Mouse (Mus musculus) limb, embryonic 13.5 days (tissue): Measurements from ENCODE around the gene Gm20388. TPM values are rescaled to one million over a fixed set of nuclear protein-coding genes. Genes with fewer than 3 reads are reported as not detected.

ENCODE experiments used
- ATAC-seq: fragments of 200-750 bp; cut with Nextera tagmentation; 2 replicates; pipeline ENCODE4 v1.8.0; 2017; ENCODE audit warnings: low read depth, moderate number of reproducible peaks, moderate TSS enrichment; ENCODE audit not compliant: low FRiP score
- H3K27ac ChIP-seq: fragments of 300-500 bp; sonication (generic); 2 replicates; pipeline ENCODE4 v1.5.1; 2015; ENCODE audit warnings: inconsistent platforms, mild to moderate bottlenecking, moderate library complexity
- H3K27me3 ChIP-seq: fragments of 300-500 bp; sonication (generic); 2 replicates; pipeline ENCODE4 v1.6.1; 2015; ENCODE audit warnings: mild to moderate bottlenecking, inconsistent platforms
- H3K36me3 ChIP-seq: fragments of 300-500 bp; sonication (generic); 2 replicates; pipeline ENCODE4 v1.6.1; 2015; ENCODE audit warnings: inconsistent platforms, mild to moderate bottlenecking, moderate library complexity
- H3K4me1 ChIP-seq: fragments of 300-500 bp; sonication (generic); 2 replicates; pipeline ENCODE4 v1.6.1; 2015; ENCODE audit warnings: inconsistent platforms
- H3K4me2 ChIP-seq: fragments of 300-500 bp; sonication (generic); replicated peaks from 2 replicates; pipeline ENCODE4 v1.6.1; 2015; ENCODE audit warnings: inconsistent platforms, mild to moderate bottlenecking, moderate library complexity
- H3K4me3 ChIP-seq: fragments of 300-500 bp; sonication (generic); 2 replicates; pipeline ENCODE4 v1.5.1; 2015; ENCODE audit warnings: moderate library complexity, mild to moderate bottlenecking, inconsistent platforms
- H3K9ac ChIP-seq: fragments of 300-500 bp; sonication (generic); 2 replicates; pipeline ENCODE4 v1.6.1; 2015; ENCODE audit warnings: mild to moderate bottlenecking, inconsistent platforms
- H3K9me3 ChIP-seq: fragments of 300-500 bp; sonication (generic); 2 replicates; pipeline ENCODE4 v1.6.1; 2016; ENCODE audit warnings: inconsistent platforms
- WGBS: fragments of 180-500 bp; shearing (Covaris S2); methylation state at CpG from one replicate; pipeline ENCODE4 v1.1.7; 2015; 5-methylcytosine and 5-hydroxymethylcytosine counted together
- polyA plus RNA-seq: library from polyadenylated mRNA; unstranded; fragments of >200 nt; fragmentation: Nextera tagmentation; extraction: Ambion mirVana; gene quantifications from 2 replicates; pipeline ENCODE4 v1.2.1, GENCODE M21; 2015

Gene Gm20388
- polyA plus RNA-seq, 1 experiment from 2014 or later = 7.1 TPM

DNA sequence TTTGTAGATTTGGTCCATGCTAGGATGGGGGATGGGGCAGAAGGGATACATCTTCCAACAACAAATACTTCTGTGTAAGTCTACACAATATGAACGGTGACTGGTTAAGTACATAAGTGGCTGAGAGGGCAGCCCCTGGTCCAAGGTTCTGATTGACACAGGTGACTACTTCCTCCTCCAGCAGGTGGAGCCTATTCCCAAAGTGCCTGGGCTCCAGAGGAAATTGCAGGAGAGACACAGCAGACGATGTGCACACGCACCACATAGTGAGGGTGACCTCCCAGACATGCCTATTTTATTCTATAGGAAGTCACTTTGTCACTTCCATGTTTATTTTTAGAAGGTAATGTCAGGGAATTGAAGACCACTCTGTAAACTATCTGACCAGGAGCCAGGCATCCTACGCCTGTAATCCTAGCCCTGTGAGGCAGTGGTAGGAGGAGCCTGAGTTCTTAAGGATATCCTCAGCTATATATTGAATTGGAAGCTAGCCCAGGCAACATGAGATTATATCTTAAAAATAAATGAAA lies 3970.2 kb downstream of the Gm20388 start:
- no peak overlapping the region for H3K9ac ChIP-seq
- 42% methylated on average over 4 of the region's 4 CpGs for WGBS
- H3K9me3 ChIP-seq = no peaks in the 10 kb centered on the region
- no peak for ATAC-seq
- H3K4me2 ChIP-seq = no peak overlapping the region
- no peaks in the 10 kb centered on the region for H3K36me3 ChIP-seq
- peaks cover 12% of the 10 kb centered on the region for H3K4me1 ChIP-seq
- no peak overlapping the region for H3K27ac ChIP-seq
- peaks cover 26% of the 10 kb centered on the region for H3K27me3 ChIP-seq
- no peak overlapping the region for H3K4me3 ChIP-seq

- no peaks in the 10 kb centered on the region for H3K36me3 ChIP-seq
- H3K4me2 ChIP-seq = no peak overlapping the region
- peaks cover 38% of the 10 kb centered on the region for H3K27me3 ChIP-seq
- no peak for ATAC-seq
- 65% methylated on average over 2 of the region's 2 CpGs for WGBS
- no peak overlapping the region for H3K27ac ChIP-seq
- H3K4me1 ChIP-seq = peaks cover 12% of the 10 kb centered on the region
- H3K9me3 ChIP-seq = no peaks in the 10 kb centered on the region
- no peak overlapping the region for H3K4me3 ChIP-seq
- H3K9ac ChIP-seq = no peak overlapping the region
Observed at GRCm38 (mm10) chr8:123882412-123882811, 3971.8 kb downstream of the Gm20388 start.

DNA sequence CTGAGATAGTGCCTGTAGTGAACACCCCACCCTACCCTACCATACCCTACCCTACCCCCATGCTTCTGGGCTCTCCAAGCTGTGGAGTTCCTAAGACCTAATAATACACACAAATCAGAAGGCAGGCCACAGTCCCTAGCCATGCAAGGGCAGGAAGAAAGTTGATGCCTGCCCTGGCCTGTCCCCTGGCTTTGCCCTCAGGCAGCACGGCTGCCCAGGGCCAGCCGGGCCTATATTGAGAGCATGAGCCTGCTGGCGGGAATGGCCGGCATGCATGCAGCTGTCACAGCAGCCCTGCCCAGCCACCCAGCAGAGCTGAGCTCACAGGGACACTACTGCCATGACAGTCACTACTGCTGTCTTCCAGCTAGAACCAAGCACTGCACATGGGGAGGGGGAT lies 3972.5 kb downstream of the Gm20388 start:
- ATAC-seq = peak; percentile 68

GRCm38 (mm10) chr8:123884721-123885565 lies 3974.3 kb downstream of the Gm20388 start:
- Histone ChIP-seq H3K9me3 (no peaks in the 10 kb centered on the region), H3K4me3 (no peak overlapping the region), H3K36me3 (no peaks in the 10 kb centered on the region), H3K4me2 (peak overlapping the region; percentile 30), H3K27ac (0 out of 2 replicates have a peak overlapping the region, but pooled peaks have one; percentile 0), H3K27me3 (peaks cover 49% of the 10 kb centered on the region), H3K4me1 (peaks cover 12% of the 10 kb centered on the region), H3K9ac (no peak overlapping the region)
- 3% methylated on average over 13 of the region's 14 CpGs for WGBS
- ATAC-seq = peak; percentile 72

More for the DNA sequence above, 3972.5 kb downstream of the Gm20388 start:
- WGBS = 61% methylated on average over 4 of the region's 4 CpGs
- H3K27ac ChIP-seq = no peak overlapping the region
- H3K4me2 ChIP-seq = no peak overlapping the region
- H3K4me1 ChIP-seq = peaks cover 12% of the 10 kb centered on the region
- no peaks in the 10 kb centered on the region for H3K36me3 ChIP-seq
- no peak overlapping the region for H3K4me3 ChIP-seq
- peaks cover 38% of the 10 kb centered on the region for H3K27me3 ChIP-seq
- no peak overlapping the region for H3K9ac ChIP-seq
- no peaks in the 10 kb centered on the region for H3K9me3 ChIP-seq

GRCm38 (mm10) chr8:123887163-123887562 lies 3976.5 kb downstream of the Gm20388 start:
- Histone ChIP-seq H3K9ac (no peak overlapping the region), H3K27ac (no peak overlapping the region), H3K4me2 (no peak overlapping the region), H3K4me1 (peaks cover 20% of the 10 kb centered on the region), H3K4me3 (no peak overlapping the region), H3K27me3 (peaks cover 70% of the 10 kb centered on the region), H3K9me3 (no peaks in the 10 kb centered on the region), H3K36me3 (no peaks in the 10 kb centered on the region)
- ATAC-seq = no peak
- WGBS = 90% methylated on average over 4 of the region's 4 CpGs

DNA sequence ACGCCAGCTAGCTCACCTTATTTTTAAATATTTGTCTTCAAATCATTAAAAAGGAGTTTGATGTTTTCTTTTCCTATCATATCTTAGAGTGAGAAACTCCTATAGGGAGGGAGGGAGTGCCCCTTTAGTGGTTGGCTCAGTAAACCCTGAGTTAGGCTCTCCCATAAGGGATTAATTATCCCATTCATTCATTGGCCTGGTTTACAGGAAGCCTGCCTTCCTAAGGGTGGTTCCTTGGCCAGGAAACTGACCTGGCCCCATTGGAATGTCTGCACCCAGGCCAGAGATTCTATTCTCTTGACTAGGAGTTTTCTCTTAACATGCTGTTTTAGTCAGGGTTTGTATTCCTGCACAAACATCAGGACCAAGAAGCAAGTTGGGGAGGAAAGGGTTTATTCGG lies 3977.3 kb downstream of the Gm20388 start:
- no peak overlapping the region for H3K27ac ChIP-seq
- no peak overlapping the region for H3K4me2 ChIP-seq
- ATAC-seq = no peak
- no peaks in the 10 kb centered on the region for H3K36me3 ChIP-seq
- H3K4me3 ChIP-seq = no peak overlapping the region
- H3K27me3 ChIP-seq = peaks cover 78% of the 10 kb centered on the region
- H3K9me3 ChIP-seq = no peaks in the 10 kb centered on the region
- 88% methylated on average over 2 of the region's 2 CpGs for WGBS
- H3K9ac ChIP-seq = no peak overlapping the region
- peaks cover 27% of the 10 kb centered on the region for H3K4me1 ChIP-seq

GRCm38 (mm10) chr8:123889797-123890196 lies 3979.2 kb downstream of the Gm20388 start:
- 76% methylated on average over 4 of the region's 4 CpGs for WGBS
- no peak overlapping the region for H3K9ac ChIP-seq
- no peak overlapping the region for H3K4me2 ChIP-seq
- no peak overlapping the region for H3K4me3 ChIP-seq
- H3K4me1 ChIP-seq = peaks cover 20% of the 10 kb centered on the region
- no peaks in the 10 kb centered on the region for H3K9me3 ChIP-seq
- no peaks in the 10 kb centered on the region for H3K36me3 ChIP-seq
- peaks cover 81% of the 10 kb centered on the region for H3K27me3 ChIP-seq
- H3K27ac ChIP-seq = no peak overlapping the region
- ATAC-seq = no peak

DNA sequence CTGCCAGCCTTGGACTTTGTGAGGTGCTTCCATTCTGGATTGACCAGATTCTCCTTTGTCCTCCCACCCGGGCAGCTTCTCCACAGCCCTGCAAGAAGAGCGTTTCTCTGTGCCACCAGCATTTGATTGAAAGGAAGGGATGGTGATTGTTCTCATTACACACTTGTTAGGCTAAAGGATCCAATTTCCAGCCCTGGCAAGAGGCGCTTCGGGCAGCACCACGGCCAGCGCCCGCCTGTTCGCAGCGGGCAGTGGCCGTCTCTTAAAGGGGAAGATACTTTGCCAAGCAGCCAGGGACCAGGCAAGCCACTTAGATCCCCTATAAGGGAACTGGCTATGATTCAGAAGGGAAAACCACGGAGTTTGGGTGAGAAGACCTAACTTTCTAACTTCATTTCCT lies 3980.6 kb downstream of the Gm20388 start:
- WGBS = 1% methylated on average over 11 of the region's 11 CpGs
- H3K4me1 ChIP-seq = peaks cover 16% of the 10 kb centered on the region
- no peaks in the 10 kb centered on the region for H3K9me3 ChIP-seq
- no peaks in the 10 kb centered on the region for H3K36me3 ChIP-seq
- ATAC-seq = no peak
- no peak overlapping the region for H3K27ac ChIP-seq
- H3K4me3 ChIP-seq = peak overlapping the region; percentile 35
- H3K9ac ChIP-seq = no peak overlapping the region
- H3K4me2 ChIP-seq = peak overlapping the region; percentile 59
- peaks cover 81% of the 10 kb centered on the region for H3K27me3 ChIP-seq

- Histone ChIP-seq H3K27ac (no peak overlapping the region), H3K9ac (no peak overlapping the region), H3K4me3 (peak overlapping the region; percentile 35), H3K36me3 (no peaks in the 10 kb centered on the region), H3K27me3 (peaks cover 81% of the 10 kb centered on the region), H3K4me1 (peaks cover 16% of the 10 kb centered on the region), H3K4me2 (peak overlapping the region; percentile 59), H3K9me3 (no peaks in the 10 kb centered on the region)
- ATAC-seq = no peak
- WGBS = 2% methylated on average over 49 of the region's 49 CpGs
Observed at GRCm38 (mm10) chr8:123891883-123892585, 3981.4 kb downstream of the Gm20388 start.

DNA sequence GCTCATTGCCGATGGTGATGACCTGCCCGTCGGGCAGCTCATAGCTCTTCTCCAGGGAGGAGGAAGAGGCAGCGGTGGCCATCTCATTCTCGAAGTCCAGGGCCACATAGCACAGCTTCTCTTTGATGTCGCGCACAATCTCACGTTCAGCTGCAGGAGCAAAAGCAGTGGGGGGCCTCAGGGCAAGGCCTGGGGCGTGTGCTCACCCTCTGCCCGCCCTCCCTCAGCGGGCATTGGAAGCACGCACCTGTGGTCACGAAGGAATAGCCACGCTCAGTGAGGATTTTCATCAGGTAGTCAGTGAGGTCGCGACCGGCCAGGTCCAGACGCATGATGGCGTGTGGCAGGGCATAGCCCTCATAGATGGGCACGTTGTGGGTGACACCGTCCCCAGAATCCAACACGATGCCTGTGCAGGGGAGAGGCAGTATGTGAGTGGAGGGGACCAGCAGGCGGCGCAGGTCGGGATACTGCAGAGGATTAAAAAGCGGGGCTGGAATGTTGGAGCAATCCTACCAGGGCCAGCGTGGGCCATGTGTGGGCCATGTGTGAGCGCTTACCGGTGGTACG lies 3982.0 kb downstream of the Gm20388 start:
- no peak overlapping the region for H3K9ac ChIP-seq
- no peaks in the 10 kb centered on the region for H3K36me3 ChIP-seq
- peak overlapping the region; percentile 35; the same call in 1 of the 2 replicates for H3K4me3 ChIP-seq
- H3K4me1 ChIP-seq = peaks cover 16% of the 10 kb centered on the region
- H3K27me3 ChIP-seq = peaks cover 87% of the 10 kb centered on the region
- no peak overlapping the region for H3K27ac ChIP-seq
- ATAC-seq = no peak
- no peaks in the 10 kb centered on the region for H3K9me3 ChIP-seq
- 8% methylated on average over 30 of the region's 30 CpGs for WGBS
- peak overlapping the region; percentile 59 for H3K4me2 ChIP-seq

- Histone ChIP-seq H3K4me1 (peaks cover 16% of the 10 kb centered on the region), H3K27ac (no peak overlapping the region), H3K4me2 (no peak overlapping the region), H3K9ac (no peak overlapping the region), H3K4me3 (no peak overlapping the region), H3K36me3 (peaks cover under 1% of the 10 kb centered on the region; the same call in 1 of the 2 replicates), H3K27me3 (peaks cover 87% of the 10 kb centered on the region), H3K9me3 (no peaks in the 10 kb centered on the region)
- ATAC-seq = no peak
- WGBS = 80% methylated on average over 11 of the region's 11 CpGs
Observed at GRCm38 (mm10) chr8:123893413-123893812, 3982.8 kb downstream of the Gm20388 start.
